Mouse (Mus musculus) lung, embryonic 14.5 days (tissue): ENCODE data around the gene Ppp1r12c. TPM values are rescaled to one million over a fixed set of nuclear protein-coding genes. Genes with fewer than 3 reads are reported as not detected.
"Not testable (repeated sequence)": the region's sequence is repeated elsewhere in the genome, so short reads cannot be mapped to it uniquely, and the experiment has no call there.

Source experiments
- ATAC-seq: fragments of 200-750 bp; cut with Nextera tagmentation; 2 replicates; pipeline ENCODE4 v1.8.0; 2017; ENCODE audit warnings: mild to moderate bottlenecking, moderate TSS enrichment, moderate library complexity; ENCODE audit not compliant: insufficient read depth
- DNase-seq: peaks from one replicate; pipeline ENCODE4 v3.0.0-alpha.2; 2015
- H3K27ac ChIP-seq: fragments of 300-500 bp; sonication (generic); 2 replicates; pipeline ENCODE4 v1.5.1; 2014; ENCODE audit warnings: low read depth, mild to moderate bottlenecking, moderate library complexity
- H3K27me3 ChIP-seq: fragments of 300-500 bp; sonication (generic); 2 replicates; pipeline ENCODE4 v1.6.1; 2014; ENCODE audit warnings: low read length, control low read depth; ENCODE audit not compliant: insufficient read depth
- H3K36me3 ChIP-seq: fragments of 300-500 bp; sonication (generic); 2 replicates; pipeline ENCODE4 v1.6.1; 2014; ENCODE audit warnings: control low read depth; ENCODE audit not compliant: insufficient read depth
- H3K4me1 ChIP-seq: fragments of 300-500 bp; sonication (generic); 2 replicates; pipeline ENCODE4 v1.6.1; 2014; ENCODE audit warnings: antibody characterized with exemption, control low read depth; ENCODE audit not compliant: insufficient read depth
- H3K4me2 ChIP-seq: fragments of 300-500 bp; sonication (generic); 2 replicates; pipeline ENCODE4 v1.6.1; 2014; ENCODE audit warnings: mild to moderate bottlenecking
- H3K4me3 ChIP-seq: fragments of 300-500 bp; sonication (generic); 2 replicates; pipeline ENCODE4 v1.5.1; 2014; ENCODE audit warnings: low read depth, low read length
- H3K9ac ChIP-seq: fragments of 300-500 bp; sonication (generic); 2 replicates; pipeline ENCODE4 v1.6.1; 2014
- H3K9me3 ChIP-seq: fragments of 300-500 bp; sonication (generic); 2 replicates; pipeline ENCODE4 v1.6.1; 2016; ENCODE audit warnings: low read depth, low read length, control low read depth
- CTCF ChIP-seq: IDR thresholded peaks from 2 replicates; pipeline ENCODE4 v1.5.1; 2016; ENCODE audit warnings: antibody characterized with exemption, low read depth
- WGBS: fragments of 180-500 bp; shearing (Covaris S2); extraction: QIAGEN DNeasy Blood & Tissue Kit; methylation state at CpG from one replicate; pipeline ENCODE4 v1.1.7; 2014; 5-methylcytosine and 5-hydroxymethylcytosine counted together
- polyA plus RNA-seq: library from polyadenylated mRNA; unstranded; fragments of >200 nt; fragmentation: Nextera tagmentation; extraction: Ambion mirVana; gene quantifications from 2 replicates; pipeline ENCODE4 v1.2.1, GENCODE M21; 2014

Gene Ppp1r12c
- polyA plus RNA-seq, 1 experiment from 2014 or later, result 54.3 TPM

GRCm38 (mm10) chr7:4524212-4524922 lies 22.9 kb upstream of the Ppp1r12c start, which contains the start of gene Tnni3:
Gene Tnni3, minus strand, starts transcription at chr7:4524229.
- not testable (repeated sequence) for H3K9ac ChIP-seq, H3K36me3 ChIP-seq, H3K4me3 ChIP-seq, H3K27ac ChIP-seq, H3K4me2 ChIP-seq, H3K9me3 ChIP-seq, H3K4me1 ChIP-seq, ATAC-seq
- H3K27me3 ChIP-seq, result peaks cover 10% of the 10 kb centered on the region
- peak; percentile 83 for DNase-seq
- TF ChIP-seq CTCF, result peak; percentile 76
- 65% methylated on average over 15 of the region's 15 CpGs for WGBS

DNA sequence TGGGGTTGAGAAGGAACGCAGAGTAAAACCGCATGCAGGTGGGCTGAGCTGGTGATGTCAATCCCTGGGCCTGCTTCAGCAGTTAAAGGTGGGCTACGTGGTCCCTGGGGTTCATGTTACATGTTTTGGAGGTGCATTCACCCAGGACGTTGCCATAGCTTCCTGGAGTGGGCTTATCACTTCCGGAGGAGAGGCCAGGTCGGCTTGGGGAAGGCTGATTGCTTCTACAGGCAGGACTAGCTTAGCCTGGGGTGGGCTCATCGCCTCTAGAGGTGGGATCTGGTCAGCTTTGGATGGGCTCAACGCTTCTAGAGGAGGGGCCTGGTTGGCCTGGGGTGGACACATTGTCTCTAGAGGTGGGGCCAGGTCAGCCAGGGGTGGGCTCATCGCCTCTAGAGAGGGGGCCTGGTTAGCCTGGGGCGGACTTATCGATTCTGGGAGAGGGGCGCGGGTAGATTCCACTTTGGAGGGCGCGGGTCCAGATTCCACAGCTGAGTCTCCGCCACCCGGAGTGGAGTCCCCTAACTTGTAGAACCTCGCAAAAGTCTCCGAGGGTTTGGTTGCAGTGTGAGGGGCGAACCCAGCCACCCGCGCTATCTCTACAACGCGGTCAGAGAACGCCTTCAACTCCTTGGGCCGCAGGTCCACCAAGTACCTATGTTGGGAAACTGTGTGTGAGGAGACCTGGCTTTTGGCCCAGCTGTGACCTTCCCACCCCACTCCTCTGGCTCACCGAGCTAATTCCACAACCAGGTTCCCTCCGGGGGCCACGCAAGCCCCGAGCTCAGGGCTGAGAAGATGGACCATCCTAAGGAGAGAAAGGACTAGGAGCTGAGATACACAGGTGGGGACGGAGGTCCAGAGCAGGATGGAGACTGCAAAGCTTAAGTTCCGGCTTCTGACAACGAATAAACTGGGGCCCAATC lies 22.0 kb upstream of the Ppp1r12c start:
- H3K27ac ChIP-seq, result no peak overlapping the region
- peaks cover 10% of the 10 kb centered on the region for H3K27me3 ChIP-seq
- no peaks in the 10 kb centered on the region for H3K36me3 ChIP-seq
- no peak for DNase-seq
- WGBS, result 83% methylated on average over 33 of the region's 33 CpGs
- 0 out of 2 replicates have a peak, but pooled peaks cover 3% of the 10 kb centered on the region for H3K4me1 ChIP-seq
- H3K9ac ChIP-seq, result no peak overlapping the region
- H3K4me3 ChIP-seq, result no peak overlapping the region
- TF ChIP-seq CTCF, result no peak
- no peaks in the 10 kb centered on the region for H3K9me3 ChIP-seq
- ATAC-seq, result no peak
- no peak overlapping the region for H3K4me2 ChIP-seq

DNA sequence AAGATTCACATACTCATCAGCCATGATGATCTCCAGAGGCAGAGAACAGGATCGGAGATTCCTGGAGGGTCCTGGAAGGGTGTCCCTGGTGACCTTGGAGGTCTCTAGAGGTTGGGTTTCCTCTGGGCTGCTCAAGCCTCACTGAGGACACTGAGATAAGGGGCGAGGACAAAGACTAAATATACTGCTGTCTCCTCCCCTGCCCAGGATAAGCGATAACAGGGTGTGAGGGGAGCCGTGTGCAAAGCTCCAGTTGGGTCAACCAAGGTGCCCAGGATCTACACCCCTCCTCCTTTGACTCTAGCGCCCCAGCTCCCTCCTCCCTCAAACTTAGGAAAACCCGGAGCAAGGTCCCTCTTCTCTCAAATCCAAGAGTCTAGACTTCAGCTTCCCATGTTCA lies 20.8 kb upstream of the Ppp1r12c start:
- Histone ChIP-seq H3K36me3 (no peaks in the 10 kb centered on the region), H3K4me3 (no peak overlapping the region), H3K27ac (no peak overlapping the region; the same call in 1 of the 2 replicates), H3K9ac (no peak overlapping the region), H3K4me2 (no peak overlapping the region), H3K27me3 (peaks cover 3% of the 10 kb centered on the region), H3K4me1 (0 out of 2 replicates have a peak, but pooled peaks cover 3% of the 10 kb centered on the region), H3K9me3 (no peaks in the 10 kb centered on the region)
- TF ChIP-seq CTCF, result no peak
- DNase-seq (no peak), ATAC-seq (no peak)
- WGBS, result 74% methylated on average over 6 of the region's 6 CpGs

GRCm38 (mm10) chr7:4521231-4522003 lies 19.9 kb upstream of the Ppp1r12c start:
- WGBS, result 33% methylated on average over 31 of the region's 32 CpGs
- TF ChIP-seq CTCF, result peak; percentile 23; the same call in 1 of the 2 replicates
- H3K4me3 ChIP-seq, result peak overlapping the region; percentile 24
- peak overlapping the region; percentile 36; the same call in 1 of the 2 replicates for H3K27ac ChIP-seq
- H3K9me3 ChIP-seq, result no peaks in the 10 kb centered on the region
- peak overlapping the region; percentile 58 for H3K4me2 ChIP-seq
- H3K9ac ChIP-seq, result peak overlapping the region; percentile 40; the same call in 1 of the 2 replicates
- 0 out of 2 replicates have a peak, but pooled peaks cover 3% of the 10 kb centered on the region for H3K4me1 ChIP-seq
- DNase-seq (peak; percentile 43), ATAC-seq (no peak)
- H3K36me3 ChIP-seq, result no peaks in the 10 kb centered on the region
- H3K27me3 ChIP-seq, result no peaks in the 10 kb centered on the region

- Histone ChIP-seq H3K27ac (no peak overlapping the region), H3K4me2 (no peak overlapping the region), H3K4me1 (0 out of 2 replicates have a peak, but pooled peaks cover 3% of the 10 kb centered on the region), H3K36me3 (no peaks in the 10 kb centered on the region), H3K9ac (no peak overlapping the region), H3K4me3 (no peak overlapping the region), H3K27me3 (no peaks in the 10 kb centered on the region), H3K9me3 (no peaks in the 10 kb centered on the region)
- ATAC-seq (no peak), DNase-seq (no peak)
- 60% methylated on average over 1 of the region's 1 CpGs for WGBS
- no peak for TF ChIP-seq CTCF
Measured at GRCm38 (mm10) chr7:4518487-4518886, 17.0 kb upstream of the Ppp1r12c start.

DNA sequence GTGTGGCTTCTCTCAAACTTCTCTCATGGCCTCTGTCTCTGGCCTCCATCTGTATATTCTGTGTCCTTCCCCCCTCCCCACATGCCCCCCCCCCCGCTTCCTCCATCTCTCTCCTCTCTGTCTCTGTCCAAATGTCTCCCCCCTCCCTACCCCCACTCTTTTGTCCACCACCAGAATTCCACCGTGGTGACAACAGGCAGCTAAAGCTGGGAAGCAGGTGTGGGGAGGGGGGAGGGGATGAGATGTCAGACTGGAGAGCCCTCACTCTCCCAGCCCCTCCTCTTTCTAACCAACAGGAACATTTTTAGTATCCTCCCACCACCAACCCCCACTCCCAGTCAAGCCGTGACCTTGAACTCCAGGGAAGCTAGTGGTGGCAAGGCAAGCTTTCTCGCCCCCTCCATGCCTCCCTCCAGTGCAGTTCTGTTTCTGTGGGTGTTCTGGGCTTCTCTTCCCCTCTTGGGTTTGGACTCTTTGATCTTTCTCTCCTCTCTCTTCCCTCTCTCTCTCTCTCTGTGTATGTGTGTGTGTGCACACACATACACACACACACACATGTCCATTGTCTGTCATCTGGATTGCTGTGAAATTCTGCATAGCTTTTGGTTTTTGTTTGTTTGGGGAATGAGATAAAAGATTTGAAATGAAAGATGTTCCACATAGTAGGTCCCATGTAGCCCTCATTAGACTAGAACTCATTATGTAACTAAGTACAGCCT lies 15.0 kb upstream of the Ppp1r12c start, which contains the start of gene Tnnt1:
TSS of gene Tnnt1 (minus strand) at position 51 of the 719 bp plus-strand sequence.
- 18% methylated on average over 4 of the region's 4 CpGs for WGBS
- Histone ChIP-seq H3K27me3 (no peaks in the 10 kb centered on the region), H3K4me1 (0 out of 2 replicates have a peak, but pooled peaks cover 3% of the 10 kb centered on the region)

More for the DNA sequence above, 15.0 kb upstream of the Ppp1r12c start, which contains the start of gene Tnnt1:
- 0 out of 2 replicates have a peak within 1 kb of the TSS, but pooled peaks have one; percentile 9 for H3K27ac ChIP-seq
- no peaks in the 10 kb centered on the region for H3K36me3 ChIP-seq
- no peak within 1 kb of the TSS for H3K4me2 ChIP-seq
- no peak for ATAC-seq
- no peak within 1 kb of the TSS for H3K9ac ChIP-seq
- no peak within 1 kb of the TSS for H3K4me3 ChIP-seq
- no peak for DNase-seq
- H3K9me3 ChIP-seq, result no peaks in the 10 kb centered on the region
- TF ChIP-seq CTCF, result no peak
